Mouse (Mus musculus): ENCODE measurements at regions not wholly inside any gene's neighbourhood (a gene's known extent, or its start where the extent isn't known, plus 50 kb on each side); places are given as distances from the start of the nearest gene placed in this dataset.
A peak's percentile ranks its signal among the peaks of the same experiment; 100 is the strongest.

GRCm38 (mm10) chr13:28644846-28645574 lies 308.5 kb downstream of the Sox4 start:
- DNase-seq (ENCODE audit: low spot score): no peak

- DNase-seq (ENCODE audit: low spot score): no peak
Measured at GRCm38 (mm10) chr13:28640826-28641225, 312.7 kb downstream of the Sox4 start.

GRCm38 (mm10) chr13:28635230-28635950 lies 318.1 kb downstream of the Sox4 start:
- no peak for DNase-seq (ENCODE audit: low spot score)

GRCm38 (mm10) chr13:28633541-28634041 lies 319.9 kb downstream of the Sox4 start:
- no peak for DNase-seq (ENCODE audit: low spot score)

DNA sequence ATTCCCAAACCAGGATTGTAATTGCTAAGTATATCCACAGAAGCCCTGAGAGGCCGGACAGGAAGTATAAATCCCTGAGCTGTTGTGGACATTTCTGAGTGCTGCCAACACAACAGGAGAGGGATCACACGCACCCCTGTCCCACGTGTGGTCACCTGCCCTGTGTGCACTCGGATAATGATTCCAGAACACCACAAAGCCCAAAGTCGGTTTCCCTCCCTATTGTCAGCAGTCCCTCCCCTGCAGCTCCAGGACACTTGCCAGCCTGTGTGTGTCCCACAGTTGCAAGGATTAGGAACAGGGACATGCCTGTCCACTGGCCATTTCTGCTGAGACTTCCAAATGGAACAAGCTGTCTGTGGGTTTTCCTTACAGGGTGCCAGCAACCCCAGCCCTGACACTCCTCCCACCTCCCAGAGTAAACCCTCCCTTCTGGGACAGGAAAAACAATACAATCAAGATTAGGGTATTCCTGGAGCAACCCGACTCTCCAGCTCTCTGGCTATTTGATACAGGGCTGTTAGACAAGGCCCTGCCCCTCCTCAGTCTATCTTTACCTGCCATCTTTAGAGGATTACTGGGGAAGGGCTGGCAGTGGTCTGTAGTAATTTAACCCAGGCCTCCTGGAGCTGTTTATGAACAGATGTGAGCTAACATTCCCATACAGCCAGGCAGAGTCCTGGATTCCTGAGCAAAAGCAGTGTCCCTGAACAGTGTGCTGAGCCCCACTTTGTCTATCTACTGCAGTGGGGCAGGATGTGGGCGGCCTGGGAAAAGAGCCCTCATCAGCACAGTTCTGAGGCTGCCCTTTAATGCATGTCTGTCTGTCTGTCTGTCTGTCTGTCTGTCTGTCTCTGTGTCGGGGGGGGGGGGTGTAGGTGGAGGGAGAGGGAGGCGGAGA lies 323.8 kb downstream of the Sox4 start:
- no peak for DNase-seq (ENCODE audit: low spot score)

GRCm38 (mm10) chr13:28628751-28629150 lies 324.8 kb downstream of the Sox4 start:
- DNase-seq (ENCODE audit: low spot score): no peak

GRCm38 (mm10) chr13:28618961-28619360 lies 334.6 kb downstream of the Sox4 start:
- no peak for DNase-seq (ENCODE audit: low spot score)

GRCm38 (mm10) chr13:28617503-28617902 lies 336.0 kb downstream of the Sox4 start:
- no peak for DNase-seq (ENCODE audit: low spot score)

- no peak for DNase-seq (ENCODE audit: low spot score)
Measured at GRCm38 (mm10) chr13:28616645-28617381, 336.7 kb downstream of the Sox4 start.

GRCm38 (mm10) chr13:28607551-28608114 lies 345.9 kb downstream of the Sox4 start:
- DNase-seq (ENCODE audit: low spot score): no peak

GRCm38 (mm10) chr13:28606651-28607050 lies 346.9 kb downstream of the Sox4 start:
- DNase-seq (ENCODE audit: low spot score): no peak

DNA sequence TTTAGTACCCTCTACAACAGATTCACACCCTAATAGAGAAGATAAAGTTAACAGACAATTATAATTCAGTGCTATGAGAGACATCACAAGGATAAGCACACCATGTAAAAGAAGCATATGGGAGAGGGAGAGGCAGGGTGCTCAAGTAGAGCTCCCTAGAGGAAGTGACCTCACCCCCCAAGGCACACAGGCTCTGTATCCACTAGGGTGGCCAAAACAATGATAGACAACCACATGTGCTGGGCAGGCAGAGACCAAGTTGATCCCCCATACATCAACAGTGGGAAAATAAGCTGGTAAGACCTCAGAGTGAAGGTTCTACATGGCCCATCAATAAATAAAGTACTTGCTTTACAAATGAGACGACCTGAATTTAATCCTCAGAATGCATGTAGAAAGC lies 347.7 kb downstream of the Sox4 start:
- no peak for DNase-seq (ENCODE audit: low spot score)

DNA sequence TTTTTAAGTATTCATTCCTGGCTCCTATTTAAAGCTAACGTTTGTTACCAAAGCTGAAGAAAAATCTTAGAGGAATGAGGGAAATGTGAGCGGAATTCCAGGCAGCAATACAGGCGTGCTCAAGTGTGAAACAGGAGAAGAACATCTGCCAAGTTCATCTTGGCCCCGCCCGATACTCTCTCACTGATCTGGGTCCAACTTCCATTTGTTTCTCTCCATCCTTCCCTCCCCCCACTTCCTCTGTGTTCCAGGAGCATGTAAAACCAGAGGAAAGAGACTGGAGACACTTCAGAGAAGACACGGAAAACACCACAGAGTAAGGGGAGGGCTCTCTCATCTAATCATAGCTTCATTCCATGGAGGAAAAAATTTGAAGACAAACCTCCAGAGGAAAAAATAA lies 346.7 kb downstream of the Gm11361 start:
- no peak for DNase-seq (ENCODE audit: low spot score)

DNA sequence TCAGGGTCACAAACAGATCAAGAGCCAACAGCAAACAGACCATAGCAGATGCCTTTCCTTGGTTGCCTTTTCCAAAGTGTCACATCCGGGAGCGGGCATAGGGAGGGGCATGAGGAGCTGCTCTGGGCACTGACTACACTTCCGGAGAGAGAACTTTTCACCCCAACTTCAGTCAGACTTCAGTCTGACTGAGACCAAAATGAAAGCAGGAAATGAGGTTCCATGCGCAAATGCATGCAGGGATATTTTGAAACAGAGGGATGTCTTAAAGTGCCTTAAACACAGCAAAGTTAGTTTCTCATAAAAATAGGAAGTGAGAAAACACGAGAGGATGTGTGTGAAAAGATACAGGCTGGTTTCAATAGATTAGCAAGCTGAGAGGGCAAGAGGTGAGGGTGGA lies 343.5 kb downstream of the Gm11361 start:
- DNase-seq (ENCODE audit: low spot score): peak; percentile 31

GRCm38 (mm10) chr13:28596367-28596766 lies 339.0 kb downstream of the Gm11361 start:
- DNase-seq (ENCODE audit: low spot score): no peak

GRCm38 (mm10) chr13:28592176-28592575 lies 334.8 kb downstream of the Gm11361 start:
- no peak for DNase-seq (ENCODE audit: low spot score)

- no peak for DNase-seq (ENCODE audit: low spot score)
Measured at GRCm38 (mm10) chr13:28587977-28588376, 330.6 kb downstream of the Gm11361 start.

DNA sequence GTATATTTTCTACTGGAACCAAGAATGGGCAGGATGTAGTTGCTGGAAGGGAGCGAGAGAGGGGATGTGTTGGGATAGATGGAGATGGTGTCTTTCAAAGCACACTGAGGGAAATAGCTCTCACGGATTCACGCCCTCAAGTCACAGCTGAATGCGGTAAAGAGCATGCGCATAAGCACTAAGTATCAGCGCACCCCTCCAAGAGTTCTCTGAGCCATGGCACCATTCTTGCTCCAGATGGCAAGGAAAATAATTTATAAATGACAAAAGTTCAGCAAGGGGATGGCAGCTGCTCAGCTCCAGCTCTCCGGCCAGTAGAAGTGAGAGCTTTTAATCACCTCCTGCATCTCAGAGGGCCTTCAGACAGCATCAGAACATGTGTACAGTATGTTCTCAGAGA lies 329.4 kb downstream of the Gm11361 start:
- DNase-seq (ENCODE audit: low spot score): no peak

GRCm38 (mm10) chr13:28586140-28586539 lies 328.8 kb downstream of the Gm11361 start:
- DNase-seq (ENCODE audit: low spot score): no peak

DNA sequence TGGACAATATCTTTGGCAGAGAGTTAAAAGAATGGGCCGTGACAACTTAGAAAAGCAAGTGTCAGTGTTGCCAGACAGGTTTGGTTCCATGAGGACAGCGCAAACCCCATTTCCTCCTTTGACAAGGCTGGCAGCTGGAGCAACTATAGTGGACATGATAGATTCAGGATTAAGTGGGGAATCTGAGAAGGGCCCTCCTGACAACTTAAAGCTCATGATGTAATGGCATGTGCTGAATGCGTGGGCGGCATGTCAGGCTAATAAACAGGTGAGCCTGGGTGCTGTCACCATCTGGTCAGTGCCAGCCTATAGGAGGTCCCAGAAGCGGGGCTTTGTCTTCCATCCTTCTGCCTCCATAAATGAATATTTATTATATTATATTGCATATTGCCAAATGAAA lies 326.3 kb downstream of the Gm11361 start:
- DNase-seq (ENCODE audit: low spot score): no peak

DNA sequence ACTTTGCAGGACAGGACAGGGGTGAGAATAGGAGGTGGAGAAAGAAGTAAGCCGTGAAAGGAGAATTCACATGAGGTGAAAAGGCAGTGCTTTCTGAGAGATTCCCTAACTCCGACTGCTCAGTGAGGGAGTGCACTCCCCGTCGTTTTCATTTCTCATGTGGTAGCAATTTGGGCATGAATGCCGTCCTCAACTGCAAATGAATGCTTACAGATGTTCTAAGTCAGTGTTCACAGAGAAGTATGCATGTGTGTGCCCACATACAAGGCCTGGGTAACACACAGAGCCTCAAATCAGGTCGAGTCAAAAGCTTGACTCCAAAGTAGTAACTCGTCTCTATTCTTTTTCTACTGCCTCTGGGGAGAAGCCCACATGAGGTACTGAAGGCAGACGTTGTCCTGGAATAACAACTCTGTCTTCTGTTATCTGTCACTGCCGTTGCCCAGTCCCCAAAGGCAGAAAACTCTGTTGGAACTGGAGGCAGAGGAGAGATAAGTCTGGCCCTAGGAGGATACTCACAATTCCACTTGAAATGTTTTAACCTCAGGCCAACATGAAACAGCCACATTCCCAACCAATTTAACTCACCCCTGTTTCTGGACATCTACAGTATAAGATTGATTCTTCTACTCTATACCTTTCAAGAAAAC lies 318.0 kb downstream of the Gm11361 start:
- DNase-seq (ENCODE audit: low spot score): no peak

All from spleen, adult 12 weeks (tissue).